Mouse (Mus musculus) thymus, postnatal 10 days (tissue): Measurements from ENCODE around the gene 4931400O07Rik.

Experiments
- DNase-seq, 2 experiments: peaks; one replicate each; pipeline ENCODE4 v3.0.0; 2021; ENCODE audit warnings: low spot score in 2 of 2

4931400O07Rik gene

DNA sequence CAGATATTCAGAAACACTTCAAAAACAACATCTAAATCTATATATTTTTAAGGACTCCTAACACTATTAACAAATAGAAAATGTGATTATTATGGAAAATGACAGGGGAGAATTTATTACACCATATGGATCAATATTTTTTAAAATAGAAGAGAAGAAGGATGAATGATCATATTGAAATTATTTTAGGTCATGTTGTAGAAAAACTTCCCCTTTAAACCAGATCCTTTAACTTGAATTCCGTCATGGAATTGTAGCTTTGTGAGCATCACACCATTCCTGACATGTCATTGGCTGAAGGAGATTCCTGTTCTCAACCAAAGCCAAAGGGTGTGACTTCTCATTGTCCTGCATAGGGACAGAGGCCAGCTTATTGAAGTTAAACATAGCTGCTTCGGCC, at the start of gene 4931400O07Rik:
4931400O07Rik (plus strand) TSS at position 301 of the 400 bp plus-strand sequence.
- no peak for DNase-seq
